Mouse (Mus musculus): ENCODE results near the gene Exoc2. TPM values are rescaled to one million over a fixed set of nuclear protein-coding genes. Genes with fewer than 3 reads are reported as not detected.

Gene Exoc2
- total and polyA plus RNA-seq, 2 experiments from 2014 or later, result 13.3 to 15.8 TPM

DNA sequence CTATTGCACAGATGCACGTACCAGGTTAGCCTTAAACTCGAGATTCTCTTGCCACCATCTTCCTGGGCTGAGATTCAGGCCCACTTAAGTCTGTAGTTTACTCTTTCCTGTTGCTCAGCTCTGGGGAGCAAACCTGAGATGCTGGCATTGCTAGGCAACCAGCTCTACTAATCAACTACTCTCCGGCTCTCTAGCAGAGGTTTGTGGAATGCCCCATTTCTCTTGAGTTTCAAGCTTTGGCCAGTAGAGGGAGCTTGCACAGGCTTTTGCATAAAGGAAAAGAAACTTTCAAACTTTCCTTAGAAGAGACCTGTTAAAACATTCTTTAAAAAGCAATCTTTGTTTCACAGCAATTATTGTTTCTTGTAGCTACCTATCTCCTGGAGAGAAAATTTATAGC is 19.9 kb upstream of the Exoc2 start:
- Histone ChIP-seq H3K4me2 (ENCODE audit: low read depth, low read length) (no peak overlapping the region), H3K36me3 (replicated peaks; ENCODE audit: control insufficient read depth, insufficient read depth, low read length) (no peaks in the 10 kb centered on the region), H3K9ac (replicated peaks; ENCODE audit: low read depth, low read length) (no peak overlapping the region), H3K27me3 (ENCODE audit: control insufficient read depth, insufficient read depth, low read length) (no peaks in the 10 kb centered on the region), H3K4me3 (ENCODE audit: low read depth, low read length) (no peak overlapping the region), H3K27ac (ENCODE audit: low read depth) (no peak overlapping the region), H3K4me1 (ENCODE audit: control insufficient read depth, insufficient read depth) (no peaks in the 10 kb centered on the region), H3K9me3 (replicated peaks; ENCODE audit: control insufficient read depth, low read length) (no peaks in the 10 kb centered on the region)
- ATAC-seq (ENCODE audit: insufficient read depth, low read depth) (no peak), DNase-seq (ENCODE audit: low spot score) (peak; percentile 40)
- 29% methylated on average over 3 of the region's 3 CpGs for WGBS
- TF ChIP-seq CTCF (IDR thresholded peaks at IDR 0.05; ENCODE audit: low read depth), result peak; percentile 72
- TF ChIP-seq EP300 (IDR thresholded peaks at IDR 0.05; ENCODE audit: low read depth), result no peak

DNA sequence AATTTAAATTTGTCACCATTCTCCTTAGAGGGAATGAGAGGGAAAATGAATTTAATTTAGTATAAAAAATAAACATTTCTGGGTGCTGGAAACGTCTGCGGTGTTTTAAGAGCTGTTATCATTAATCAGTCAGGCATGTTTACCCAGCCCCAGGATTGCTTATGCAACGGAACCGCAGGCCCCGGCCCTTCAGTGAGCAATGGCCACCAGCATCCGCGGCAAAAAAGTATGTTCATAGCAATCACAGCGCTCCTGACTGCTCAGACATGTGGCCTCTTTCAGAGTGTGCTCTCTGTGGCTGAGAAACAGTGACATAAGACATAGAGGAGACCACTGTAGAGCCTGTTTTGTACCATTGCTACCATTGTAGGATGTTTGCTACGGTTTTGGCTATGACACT is 16.3 kb upstream of the Exoc2 start:
- DNase-seq (ENCODE audit: low spot score) (no peak), ATAC-seq (ENCODE audit: insufficient read depth, low read depth) (no peak)
- no peak overlapping the region for H3K9ac ChIP-seq (replicated peaks; ENCODE audit: low read depth, low read length)
- H3K4me1 ChIP-seq (ENCODE audit: control insufficient read depth, insufficient read depth), result no peaks in the 10 kb centered on the region
- WGBS, result 62% methylated on average over 9 of the region's 9 CpGs
- H3K27ac ChIP-seq (ENCODE audit: low read depth), result no peak overlapping the region
- H3K36me3 ChIP-seq (replicated peaks; ENCODE audit: control insufficient read depth, insufficient read depth, low read length), result no peaks in the 10 kb centered on the region
- TF ChIP-seq CTCF (IDR thresholded peaks at IDR 0.05; ENCODE audit: low read depth) (no peak), EP300 (IDR thresholded peaks at IDR 0.05; ENCODE audit: low read depth) (no peak)
- no peak overlapping the region for H3K4me2 ChIP-seq (ENCODE audit: low read depth, low read length)
- no peak overlapping the region for H3K4me3 ChIP-seq (ENCODE audit: low read depth, low read length)
- H3K9me3 ChIP-seq (replicated peaks; ENCODE audit: control insufficient read depth, low read length), result no peaks in the 10 kb centered on the region
- no peaks in the 10 kb centered on the region for H3K27me3 ChIP-seq (ENCODE audit: control insufficient read depth, insufficient read depth, low read length)

DNA sequence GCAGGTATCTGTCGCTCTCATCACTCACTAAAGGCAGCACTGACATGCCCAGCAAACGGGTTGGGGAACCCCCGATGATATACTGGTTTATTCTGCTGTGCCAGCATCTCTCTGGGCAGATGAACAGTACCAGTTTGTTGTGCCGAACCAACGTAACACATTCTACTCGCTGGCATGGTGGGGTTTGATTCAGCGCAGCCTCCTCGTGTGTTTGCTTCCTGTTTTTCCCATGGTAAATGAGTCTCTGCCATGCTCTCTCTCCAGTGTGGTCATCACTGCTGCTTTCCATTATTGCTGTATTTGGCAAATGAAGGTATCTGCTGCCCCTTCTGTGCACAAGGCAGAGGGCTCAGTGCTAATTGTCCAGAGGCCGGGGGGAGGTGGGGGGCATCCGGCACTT is 15.8 kb upstream of the Exoc2 start:
- H3K4me2 ChIP-seq (ENCODE audit: low read depth, low read length), result no peak overlapping the region
- 78% methylated on average over 10 of the region's 10 CpGs for WGBS
- TF ChIP-seq CTCF (IDR thresholded peaks at IDR 0.05; ENCODE audit: low read depth), result no peak
- no peak for TF ChIP-seq EP300 (IDR thresholded peaks at IDR 0.05; ENCODE audit: low read depth)

GRCm38 (mm10) chr13:30987686-30988085 is 13.8 kb upstream of the Exoc2 start:
- Histone ChIP-seq H3K4me2 (ENCODE audit: low read depth, low read length) (no peak overlapping the region), H3K27me3 (ENCODE audit: control insufficient read depth, insufficient read depth, low read length) (no peaks in the 10 kb centered on the region), H3K4me1 (ENCODE audit: control insufficient read depth, insufficient read depth) (no peaks in the 10 kb centered on the region), H3K9me3 (replicated peaks; ENCODE audit: control insufficient read depth, low read length) (no peaks in the 10 kb centered on the region), H3K9ac (replicated peaks; ENCODE audit: low read depth, low read length) (no peak overlapping the region), H3K4me3 (ENCODE audit: low read depth, low read length) (no peak overlapping the region), H3K36me3 (replicated peaks; ENCODE audit: control insufficient read depth, insufficient read depth, low read length) (no peaks in the 10 kb centered on the region), H3K27ac (ENCODE audit: low read depth) (no peak overlapping the region)
- ATAC-seq (ENCODE audit: insufficient read depth, low read depth) (no peak), DNase-seq (ENCODE audit: low spot score) (no peak)
- TF ChIP-seq CTCF (IDR thresholded peaks at IDR 0.05; ENCODE audit: low read depth) (no peak), EP300 (IDR thresholded peaks at IDR 0.05; ENCODE audit: low read depth) (no peak)
- 81% methylated on average over 2 of the region's 2 CpGs for WGBS

More for the DNA sequence above, 15.8 kb upstream of the Exoc2 start:
- DNase-seq (ENCODE audit: low spot score), result no peak
- no peaks in the 10 kb centered on the region for H3K36me3 ChIP-seq (replicated peaks; ENCODE audit: control insufficient read depth, insufficient read depth, low read length)
- no peak for ATAC-seq (ENCODE audit: insufficient read depth, low read depth)
- no peaks in the 10 kb centered on the region for H3K27me3 ChIP-seq (ENCODE audit: control insufficient read depth, insufficient read depth, low read length)
- no peak overlapping the region for H3K27ac ChIP-seq (ENCODE audit: low read depth)
- H3K4me1 ChIP-seq (ENCODE audit: control insufficient read depth, insufficient read depth), result no peaks in the 10 kb centered on the region
- H3K9ac ChIP-seq (replicated peaks; ENCODE audit: low read depth, low read length), result no peak overlapping the region
- H3K4me3 ChIP-seq (ENCODE audit: low read depth, low read length), result no peak overlapping the region
- no peaks in the 10 kb centered on the region for H3K9me3 ChIP-seq (replicated peaks; ENCODE audit: control insufficient read depth, low read length)

GRCm38 (mm10) chr13:30986934-30987455 is 13.1 kb upstream of the Exoc2 start:
- no peaks in the 10 kb centered on the region for H3K36me3 ChIP-seq (replicated peaks; ENCODE audit: control insufficient read depth, insufficient read depth, low read length)
- no peaks in the 10 kb centered on the region for H3K27me3 ChIP-seq (ENCODE audit: control insufficient read depth, insufficient read depth, low read length)
- H3K27ac ChIP-seq (ENCODE audit: low read depth), result no peak overlapping the region
- no peak overlapping the region for H3K4me3 ChIP-seq (ENCODE audit: low read depth, low read length)
- ATAC-seq (ENCODE audit: insufficient read depth, low read depth) (no peak), DNase-seq (ENCODE audit: low spot score) (no peak)
- 61% methylated on average over 10 of the region's 10 CpGs for WGBS
- H3K9ac ChIP-seq (replicated peaks; ENCODE audit: low read depth, low read length), result no peak overlapping the region
- H3K4me2 ChIP-seq (ENCODE audit: low read depth, low read length), result 0 out of 2 replicates have a peak overlapping the region, but pooled peaks have one; percentile 71
- TF ChIP-seq EP300 (IDR thresholded peaks at IDR 0.05; ENCODE audit: low read depth) (no peak), CTCF (IDR thresholded peaks at IDR 0.05; ENCODE audit: low read depth) (no peak)
- H3K9me3 ChIP-seq (replicated peaks; ENCODE audit: control insufficient read depth, low read length), result no peaks in the 10 kb centered on the region
- no peaks in the 10 kb centered on the region for H3K4me1 ChIP-seq (ENCODE audit: control insufficient read depth, insufficient read depth)
